Mouse (Mus musculus) layer of hippocampus, adult 9-10 months (tissue): Measurements from ENCODE around the gene Spag7.

Source experiments
- DNase-seq: peaks from one replicate; pipeline ENCODE4 v3.0.0; 2022; ENCODE audit warnings: low spot score

The Spag7 gene

GRCm38 (mm10) chr11:70656456-70656927 is 12.7 kb downstream of the Spag7 start:
- no peak for DNase-seq

GRCm38 (mm10) chr11:70655571-70656455 is 13.4 kb downstream of the Spag7 start:
- DNase-seq, result no peak

GRCm38 (mm10) chr11:70654923-70655570 is 14.2 kb downstream of the Spag7 start:
- DNase-seq, result no peak

GRCm38 (mm10) chr11:70654198-70654922 is 14.9 kb downstream of the Spag7 start, which contains the start of gene Pfn1:
Gene Pfn1 (minus strand): TSS chr11:70654644.
- DNase-seq, result no peak

GRCm38 (mm10) chr11:70653345-70654197 is 15.6 kb downstream of the Spag7 start:
- DNase-seq, result no peak

- no peak for DNase-seq
Observed at GRCm38 (mm10) chr11:70652884-70653344, 16.3 kb downstream of the Spag7 start.

GRCm38 (mm10) chr11:70652029-70652883 is 17.0 kb downstream of the Spag7 start:
- no peak for DNase-seq

- no peak for DNase-seq
Observed at GRCm38 (mm10) chr11:70651391-70651790, 17.8 kb downstream of the Spag7 start.

GRCm38 (mm10) chr11:70650322-70651175 is 18.7 kb downstream of the Spag7 start:
- DNase-seq, result no peak

GRCm38 (mm10) chr11:70649185-70649734 is 20.0 kb downstream of the Spag7 start:
- no peak for DNase-seq

GRCm38 (mm10) chr11:70648512-70648911 is 20.7 kb downstream of the Spag7 start:
- DNase-seq, result no peak

- no peak for DNase-seq
Observed at GRCm38 (mm10) chr11:70647716-70648420, 21.3 kb downstream of the Spag7 start.

GRCm38 (mm10) chr11:70646691-70647650 is 22.2 kb downstream of the Spag7 start, which contains the start of the genes Rnf167 and Slc25a11:
Gene Rnf167 (plus strand): TSS chr11:70647235.
Gene Slc25a11 (minus strand): TSS chr11:70647479.
- DNase-seq, result peak; percentile 87

- DNase-seq, result no peak
Observed at GRCm38 (mm10) chr11:70646259-70646555, 23.0 kb downstream of the Spag7 start.

GRCm38 (mm10) chr11:70645461-70646258 is 23.6 kb downstream of the Spag7 start:
- no peak for DNase-seq

- DNase-seq, result no peak
Observed at GRCm38 (mm10) chr11:70644564-70645103, 24.6 kb downstream of the Spag7 start.
